Mouse (Mus musculus) cerebellum, adult 9-10 months (tissue): Measurements from ENCODE around the gene Sipa1l3.

Experiments used
- DNase-seq: peaks from one replicate; pipeline ENCODE4 v3.0.0; 2022

Sipa1l3 gene

GRCm38 (mm10) chr7:29505337-29506318, 12.8 kb downstream of the Sipa1l3 start:
- DNase-seq = peak; percentile 62

DNA sequence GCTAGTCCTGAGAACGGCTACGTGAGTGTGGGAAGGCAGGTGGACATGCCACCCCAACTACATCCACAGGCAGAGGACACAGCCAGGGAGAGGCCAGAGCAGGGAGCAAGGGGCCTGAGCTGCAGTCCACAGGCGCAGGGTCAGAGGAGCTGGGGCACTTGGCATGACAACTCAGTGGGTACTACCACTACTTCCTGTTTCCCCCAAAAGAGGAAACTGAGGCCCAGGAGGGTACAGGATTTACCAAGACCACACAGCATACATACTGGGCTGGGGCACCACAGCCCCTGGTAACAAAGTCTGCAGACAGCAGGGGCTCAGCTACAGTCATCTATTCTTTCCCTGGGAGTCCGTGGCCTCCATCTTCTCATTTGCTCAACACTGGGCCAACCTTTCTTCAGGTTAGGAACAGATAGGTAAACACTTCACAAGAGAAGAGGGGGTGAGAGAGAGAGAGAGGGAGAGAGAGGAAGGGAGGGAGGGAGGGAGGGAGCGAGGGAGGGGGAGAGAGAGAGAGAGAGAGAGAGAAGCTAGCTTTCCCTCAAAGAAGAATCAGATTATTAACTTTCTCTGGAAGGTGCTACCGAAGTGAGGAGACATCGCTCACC, 13.7 kb downstream of the Sipa1l3 start:
- no peak for DNase-seq

GRCm38 (mm10) chr7:29503616-29504015, 14.8 kb downstream of the Sipa1l3 start:
- DNase-seq = no peak

DNA sequence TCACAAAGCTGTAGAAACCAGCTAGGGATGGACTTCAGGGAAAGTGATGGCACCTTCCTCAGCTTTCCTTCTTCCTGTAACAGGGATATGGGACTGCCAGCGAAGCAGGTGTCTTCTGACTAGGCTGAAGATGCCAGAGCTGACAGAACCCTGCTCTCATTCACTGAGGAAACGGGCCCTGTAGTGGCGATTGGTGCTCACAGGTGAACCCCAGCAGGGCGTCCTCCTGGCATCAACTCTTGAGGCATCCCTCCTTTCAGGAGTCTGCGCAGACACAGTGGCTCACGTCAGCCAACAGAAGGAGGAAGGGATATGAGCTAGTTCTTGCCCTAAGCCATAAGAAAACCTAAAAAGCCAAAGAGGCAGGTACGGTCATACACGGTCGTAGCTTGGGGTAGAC, 17.2 kb downstream of the Sipa1l3 start:
- DNase-seq = peak; percentile 67

DNA sequence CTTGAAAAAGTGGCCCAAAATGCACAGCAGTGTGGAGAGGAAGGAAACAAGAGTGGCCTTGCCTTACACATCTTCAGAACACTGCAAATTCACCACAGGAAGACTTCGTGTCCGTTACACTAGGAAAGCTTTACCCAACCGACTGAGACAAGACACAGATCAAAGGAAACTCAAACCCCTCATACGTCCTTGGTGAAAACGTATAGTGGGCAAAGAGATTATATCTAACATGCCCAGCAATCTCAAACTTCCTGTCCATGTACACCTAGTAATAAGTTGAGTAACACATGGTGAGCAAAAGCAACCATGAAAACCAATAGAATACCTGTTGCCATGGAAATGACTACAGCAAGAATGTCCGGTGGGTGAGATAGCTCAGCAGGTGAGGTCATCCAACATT, 19.4 kb downstream of the Sipa1l3 start:
- DNase-seq = no peak

GRCm38 (mm10) chr7:29496953-29497590, 21.4 kb downstream of the Sipa1l3 start:
- no peak for DNase-seq

GRCm38 (mm10) chr7:29496332-29496731, 22.1 kb downstream of the Sipa1l3 start:
- no peak for DNase-seq

GRCm38 (mm10) chr7:29495880-29496279, 22.6 kb downstream of the Sipa1l3 start:
- no peak for DNase-seq

- no peak for DNase-seq
These were observed 23.6 kb downstream of the Sipa1l3 start for GRCm38 (mm10) chr7:29494854-29495253.

GRCm38 (mm10) chr7:29494015-29494414, 24.4 kb downstream of the Sipa1l3 start:
- DNase-seq = no peak

DNA sequence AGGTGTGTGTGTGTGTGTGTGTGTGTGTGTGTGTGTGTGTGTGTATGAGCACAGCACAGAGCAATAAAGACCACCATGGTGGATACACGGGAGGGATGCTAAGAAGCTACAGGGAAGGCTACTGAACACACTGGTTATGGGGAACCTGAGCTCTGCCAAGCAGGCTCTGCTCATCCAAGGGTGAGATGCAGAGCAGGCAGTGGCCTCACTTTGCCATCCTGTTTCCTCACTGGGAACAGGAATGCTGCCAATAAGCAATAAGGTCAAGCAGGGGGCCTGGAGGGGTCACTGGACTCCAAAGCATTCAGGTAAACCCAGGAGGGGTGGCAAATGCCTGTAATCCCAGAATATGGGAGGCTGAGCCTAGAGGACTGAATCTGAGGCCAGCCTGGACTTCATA, 25.4 kb downstream of the Sipa1l3 start:
- DNase-seq = no peak

DNA sequence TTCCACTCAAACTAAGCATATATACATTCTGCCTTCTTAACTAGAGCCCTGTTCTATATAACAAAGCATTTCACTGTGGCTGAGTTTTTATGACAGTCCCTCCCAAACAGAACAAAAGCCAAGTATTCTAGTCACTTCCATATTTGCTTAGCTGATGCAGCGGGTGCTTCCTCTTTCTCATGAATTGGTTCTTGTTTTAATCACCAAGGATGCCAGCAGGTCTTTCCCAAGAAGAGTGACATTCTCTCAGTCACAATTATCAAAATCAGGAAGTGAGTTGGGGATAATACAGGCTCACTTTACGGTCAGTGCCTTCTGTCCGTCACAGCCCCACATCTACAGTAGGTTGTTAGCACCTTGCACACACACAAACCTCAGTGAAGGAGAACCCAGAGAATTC, 26.6 kb downstream of the Sipa1l3 start:
- no peak for DNase-seq

DNA sequence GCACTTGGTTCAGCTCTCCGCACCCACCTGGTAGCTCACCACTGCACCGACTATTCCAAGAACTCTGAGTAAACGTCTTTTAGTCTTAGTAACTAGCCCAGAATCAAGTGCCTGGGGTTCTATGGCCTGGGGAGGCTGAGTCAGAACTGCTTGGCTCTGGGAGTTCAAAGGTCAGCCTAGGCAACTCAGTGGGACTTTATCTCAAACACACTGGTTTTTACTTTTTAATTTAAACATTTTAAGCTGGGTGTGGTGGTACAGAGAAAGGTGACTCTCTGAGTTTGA, 27.0 kb downstream of the Sipa1l3 start:
- DNase-seq = no peak

DNA sequence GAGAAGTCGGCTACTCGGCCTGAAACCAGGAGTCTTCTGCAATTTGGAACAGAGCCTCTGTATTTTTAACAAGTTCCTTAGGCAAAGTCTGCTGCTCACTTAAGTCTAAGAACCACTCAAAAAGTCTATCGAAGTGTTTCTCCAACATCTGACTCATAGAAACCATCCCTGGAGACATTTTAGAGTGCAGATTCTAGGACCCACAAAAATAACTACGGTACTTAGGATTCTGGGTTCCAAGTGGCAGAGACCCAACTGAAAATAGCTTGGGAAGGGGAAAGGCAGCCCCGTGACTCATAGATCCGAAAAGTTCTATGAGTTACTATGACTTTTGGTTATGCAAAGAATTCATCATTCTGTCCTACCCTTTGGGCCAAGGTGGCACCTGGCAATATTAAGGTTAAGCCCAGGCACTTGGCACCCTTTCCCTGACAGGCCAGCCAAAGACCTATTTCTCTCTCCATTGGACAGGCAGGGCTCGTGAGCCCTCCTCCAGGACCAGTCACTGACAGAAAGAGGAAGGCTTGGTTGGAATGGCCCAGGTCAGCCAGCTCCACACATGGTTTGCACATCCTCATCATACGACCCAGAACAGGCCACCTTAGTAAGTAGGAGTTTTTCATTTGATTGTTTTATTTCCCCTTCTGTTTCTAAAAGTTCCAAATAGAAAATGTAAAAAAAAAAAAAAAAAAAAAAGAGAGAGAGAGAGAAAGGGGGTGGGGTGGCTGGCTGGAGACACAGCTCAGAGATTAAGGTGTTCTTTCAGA, 27.6 kb downstream of the Sipa1l3 start:
- peak; percentile 65 for DNase-seq

- DNase-seq = no peak
These were observed 28.6 kb downstream of the Sipa1l3 start for GRCm38 (mm10) chr7:29489851-29490250.

DNA sequence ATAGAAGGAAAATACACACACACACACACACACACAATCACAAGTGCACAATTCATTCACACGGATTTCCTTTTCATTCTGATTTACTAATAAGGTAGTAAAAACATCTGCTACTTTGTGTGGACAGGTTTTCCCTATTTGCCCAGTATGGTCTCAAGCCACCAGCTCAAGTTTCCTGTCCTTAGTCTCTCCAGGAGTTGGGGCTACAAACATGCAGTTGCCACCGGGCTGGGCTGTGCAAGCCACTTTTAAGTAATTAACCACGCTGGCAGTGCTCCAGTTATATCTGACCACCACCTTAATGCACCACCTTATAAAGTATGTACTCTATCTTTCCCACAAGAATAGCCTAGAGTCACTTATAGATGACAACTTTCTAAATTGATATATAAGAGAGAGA, 29.1 kb downstream of the Sipa1l3 start:
- no peak for DNase-seq

- no peak for DNase-seq
These were observed 31.7 kb downstream of the Sipa1l3 start for GRCm38 (mm10) chr7:29486753-29487152.

GRCm38 (mm10) chr7:29485721-29486120, 32.7 kb downstream of the Sipa1l3 start:
- DNase-seq = no peak

GRCm38 (mm10) chr7:29483556-29483955, 34.9 kb downstream of the Sipa1l3 start:
- DNase-seq = no peak

DNA sequence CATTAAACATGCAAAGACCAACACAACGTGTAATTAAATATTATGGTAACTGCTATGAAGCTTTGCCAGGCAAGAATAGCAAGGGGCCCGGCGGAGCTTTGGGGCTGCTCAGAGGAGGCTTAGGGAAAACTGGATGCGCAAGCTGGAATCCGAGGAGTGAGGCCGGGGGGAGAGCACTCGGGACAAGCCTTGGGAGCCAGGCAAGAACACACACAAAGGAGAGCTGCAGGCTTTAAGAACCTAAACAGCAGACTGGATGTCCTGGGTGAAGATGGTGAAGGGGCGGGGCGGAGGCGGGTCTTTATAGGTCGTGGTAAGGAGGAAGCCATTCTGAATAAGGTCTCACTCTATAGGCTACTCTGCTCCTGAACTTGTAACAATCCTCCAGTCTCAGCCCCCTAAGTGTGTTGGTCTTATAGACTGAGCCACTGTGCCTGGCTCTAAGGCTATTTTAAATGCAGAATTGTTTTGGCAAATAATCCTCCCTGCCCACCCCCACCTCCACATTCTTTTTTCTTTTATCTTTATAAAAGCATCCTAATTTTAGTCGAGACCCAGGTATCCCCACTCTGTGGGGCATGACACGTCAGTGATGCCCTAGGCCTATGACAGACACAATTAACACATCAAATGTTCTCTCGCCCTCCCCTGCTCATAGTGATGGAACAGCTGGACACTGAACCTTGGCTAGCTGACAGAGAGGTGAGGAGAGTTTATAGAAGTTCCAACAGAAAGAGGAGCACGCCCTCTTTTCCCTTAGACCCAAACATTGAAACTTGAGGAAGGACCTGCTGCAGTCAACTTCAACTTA, 36.9 kb downstream of the Sipa1l3 start:
- no peak for DNase-seq

DNA sequence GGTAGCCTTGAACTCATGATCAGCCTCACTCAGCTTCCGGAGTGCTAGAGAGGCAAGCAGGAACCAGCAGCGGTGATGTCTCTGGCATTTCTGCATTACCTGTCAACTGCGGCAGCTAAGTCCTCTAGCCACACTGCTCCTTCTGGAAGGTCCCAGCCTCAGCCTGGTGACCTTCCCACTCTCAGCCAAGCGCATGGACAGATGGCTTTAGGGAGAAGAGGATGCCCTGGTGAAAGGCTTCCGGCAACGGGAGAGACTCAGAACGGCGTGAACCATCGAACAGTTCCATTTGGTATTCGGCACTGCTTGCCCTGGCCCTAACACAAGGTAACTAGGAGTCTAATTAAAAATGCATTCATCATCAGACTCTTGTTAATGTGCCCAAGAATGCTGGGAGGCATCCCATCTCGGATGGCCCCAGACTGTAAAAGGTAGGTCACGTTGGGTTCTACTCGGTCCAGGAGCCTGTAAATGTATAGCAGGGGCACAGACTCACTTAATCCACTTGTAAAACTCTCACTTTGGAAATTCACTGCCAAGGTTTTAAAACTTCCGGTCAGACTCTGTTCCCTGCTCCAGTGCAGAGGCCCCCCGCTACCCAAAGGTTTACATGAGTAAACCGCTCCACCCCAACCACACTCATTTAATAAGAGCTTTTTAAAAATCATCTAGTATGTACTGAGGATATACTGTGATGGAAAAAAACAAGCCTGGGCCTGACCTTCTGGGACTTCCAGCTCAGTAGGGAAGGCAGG, 37.7 kb downstream of the Sipa1l3 start:
- DNase-seq = peak; percentile 80

DNA sequence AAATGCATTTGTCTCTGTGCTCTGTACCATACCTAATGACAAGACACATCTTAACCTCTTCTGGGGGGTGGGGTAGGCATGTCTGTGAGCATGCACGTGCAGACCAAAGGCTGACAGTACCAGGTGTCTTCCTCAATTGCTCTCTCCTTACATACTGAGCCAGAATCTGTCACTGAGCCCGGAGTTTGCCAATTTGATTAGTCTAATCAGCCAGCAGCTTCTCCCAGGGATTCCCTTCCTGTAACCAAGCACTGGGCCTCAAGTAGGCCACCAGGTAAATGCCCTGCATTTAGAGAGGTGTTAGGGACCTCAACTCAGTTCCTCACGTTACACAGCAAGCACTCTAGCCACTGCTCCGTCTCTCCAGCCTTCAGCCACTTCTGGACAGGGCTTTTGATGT, 38.3 kb downstream of the Sipa1l3 start:
- peak; percentile 63 for DNase-seq
